Mouse (Mus musculus) limb, embryonic 14.5 days (tissue): Measurements from ENCODE around the gene Smc6. TPM values are rescaled to one million over a fixed set of nuclear protein-coding genes. Genes with fewer than 3 reads are reported as not detected.

Experiments used
- ATAC-seq: fragments of 200-750 bp; cut with Nextera tagmentation; 2 replicates; pipeline ENCODE4 v1.8.0; 2017; ENCODE audit warnings: low read depth, moderate number of reproducible peaks, moderate TSS enrichment; ENCODE audit not compliant: low FRiP score
- DNase-seq: peaks from one replicate; pipeline ENCODE4 v3.0.0-alpha.2; 2015; ENCODE audit warnings: low spot score
- H3K27ac ChIP-seq: fragments of 300-500 bp; sonication (generic); replicated peaks from 2 replicates; pipeline ENCODE4 v1.5.1; 2014; ENCODE audit warnings: low read depth, mild to moderate bottlenecking, low read length, moderate library complexity, mixed read lengths
- H3K27me3 ChIP-seq: fragments of 300-500 bp; sonication (generic); 2 replicates; pipeline ENCODE4 v1.6.1; 2014; ENCODE audit warnings: low read length, mixed read lengths; ENCODE audit not compliant: control insufficient read depth, insufficient read depth
- H3K36me3 ChIP-seq: fragments of 300-500 bp; sonication (generic); 2 replicates; pipeline ENCODE4 v1.6.1; 2014; ENCODE audit warnings: mild to moderate bottlenecking, low read length, moderate library complexity, mixed read lengths; ENCODE audit not compliant: control insufficient read depth, insufficient read depth
- H3K4me1 ChIP-seq: fragments of 300-500 bp; sonication (generic); 2 replicates; pipeline ENCODE4 v1.6.1; 2014; ENCODE audit warnings: antibody characterized with exemption, low read length, mixed read lengths; ENCODE audit not compliant: control insufficient read depth, insufficient read depth
- H3K4me2 ChIP-seq: fragments of 300-500 bp; sonication (generic); replicated peaks from 2 replicates; pipeline ENCODE4 v1.6.1; 2014; ENCODE audit warnings: low read depth, mild to moderate bottlenecking, low read length, moderate library complexity; ENCODE audit not compliant: severe bottlenecking
- H3K4me3 ChIP-seq: fragments of 300-500 bp; sonication (generic); replicated peaks from 2 replicates; pipeline ENCODE4 v1.5.1; 2014; ENCODE audit warnings: low read length
- H3K9ac ChIP-seq: fragments of 300-500 bp; sonication (generic); 2 replicates; pipeline ENCODE4 v1.6.1; 2014; ENCODE audit warnings: mild to moderate bottlenecking, low read depth, low read length, moderate library complexity; ENCODE audit not compliant: severe bottlenecking
- H3K9me3 ChIP-seq: fragments of 300-500 bp; sonication (generic); 2 replicates; pipeline ENCODE4 v1.6.1; 2016; ENCODE audit warnings: low read length; ENCODE audit not compliant: control insufficient read depth
- POLR2A ChIP-seq: fragments of 200-500 bp; IDR thresholded peaks from 2 replicates; pipeline ENCODE4 v1.8.0; 2012; ENCODE audit warnings: inconsistent platforms, mild to moderate bottlenecking, moderate library complexity, borderline replicate concordance; ENCODE audit not compliant: insufficient read depth, insufficient read length; ENCODE audit errors: extremely low read depth
- WGBS: fragments of 180-500 bp; shearing (Covaris S2); extraction: QIAGEN DNeasy Blood & Tissue Kit; methylation state at CpG from one replicate; pipeline ENCODE4 v1.1.7; 2014; 5-methylcytosine and 5-hydroxymethylcytosine counted together
- polyA plus RNA-seq, 2 experiments: library from polyadenylated mRNA; depleted of rRNA in 1 of 2; stranded (reverse) in 1 of 2; unstranded in 1 of 2; fragments of >200 nt; fragmentation: Nextera tagmentation in 1 of 2; extraction: Ambion mirVana in 1 of 2; gene quantifications; 2 replicates each; pipeline versions ENCODE4 v1.2.1 to v1.2.3; 2012 to 2014

Smc6 gene
- polyA plus RNA-seq (2012; rRNA removed) = 40.6 and 71.8 TPM in 2 replicates
- 122 and 126 TPM in 2 replicates for polyA plus RNA-seq (2014; fragmentation: Nextera tagmentation; extraction: Ambion mirVana)

DNA sequence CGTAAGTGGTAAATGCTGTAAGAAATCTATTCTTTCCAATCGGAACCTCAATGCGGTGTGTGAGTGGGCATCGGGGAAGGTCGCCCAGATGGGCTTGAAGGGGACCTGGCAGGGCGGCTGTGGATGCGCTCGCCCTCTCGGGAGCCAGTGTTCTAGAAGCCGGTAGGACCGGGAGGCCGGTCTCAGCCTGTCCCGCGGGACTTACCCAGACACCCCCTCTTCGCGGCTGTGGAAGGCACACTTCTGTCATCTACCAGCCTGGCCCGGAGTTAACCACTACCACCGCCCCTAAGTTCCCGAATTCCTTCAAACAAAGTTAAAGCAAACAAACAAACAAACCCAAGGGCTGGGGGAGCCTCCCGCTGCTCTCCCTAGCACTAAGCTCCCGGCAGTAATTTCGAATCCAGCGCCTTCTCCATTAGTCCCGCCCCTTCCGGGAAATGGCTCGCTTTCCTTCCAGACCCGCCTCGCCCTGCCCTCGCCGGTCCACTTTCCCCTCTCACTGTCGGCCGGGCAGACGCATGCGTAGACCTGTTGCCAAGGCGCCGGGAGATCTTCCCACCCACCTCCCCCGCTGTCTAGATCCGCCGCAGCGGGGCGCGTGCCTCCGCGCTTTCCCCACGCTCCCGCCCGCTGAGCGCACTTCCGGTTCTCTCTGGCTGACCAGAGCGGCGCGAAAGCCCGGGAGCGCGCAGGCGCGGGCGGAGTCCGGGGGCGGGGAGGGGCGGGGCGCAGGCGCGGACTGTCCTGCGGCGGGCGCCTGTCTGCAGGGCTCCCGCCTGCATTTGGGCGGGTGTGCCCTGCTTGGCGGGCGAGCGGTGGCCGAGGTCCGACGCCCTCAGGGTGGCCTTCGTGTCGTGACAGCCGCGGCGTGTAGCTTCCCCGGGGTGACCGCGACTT, at the start of gene Smc6, which contains the start of gene Gen1:
Gene Smc6, plus strand, starts transcription at position 505 of the 900 bp plus-strand sequence.
Gene Gen1, minus strand, starts transcription at position 420 of the 900 bp plus-strand sequence.
- peak; percentile 98 for ATAC-seq
- peak; percentile 87; the same call in 1 of the 2 replicates for TF ChIP-seq POLR2A
- Histone ChIP-seq H3K9ac (peak within 1 kb of the TSS; percentile 94), H3K4me3 (peak within 1 kb of the TSS; percentile 86), H3K4me2 (peak within 1 kb of the TSS; percentile 91), H3K4me1 (peaks cover 25% of the 10 kb centered on the region), H3K9me3 (no peaks in the 10 kb centered on the region), H3K36me3 (no peaks in the 10 kb centered on the region), H3K27ac (peak within 1 kb of the TSS; percentile 93), H3K27me3 (no peaks in the 10 kb centered on the region)
- peak; percentile 96 for DNase-seq
- 0% methylated on average over 46 of the region's 83 CpGs for WGBS

DNA sequence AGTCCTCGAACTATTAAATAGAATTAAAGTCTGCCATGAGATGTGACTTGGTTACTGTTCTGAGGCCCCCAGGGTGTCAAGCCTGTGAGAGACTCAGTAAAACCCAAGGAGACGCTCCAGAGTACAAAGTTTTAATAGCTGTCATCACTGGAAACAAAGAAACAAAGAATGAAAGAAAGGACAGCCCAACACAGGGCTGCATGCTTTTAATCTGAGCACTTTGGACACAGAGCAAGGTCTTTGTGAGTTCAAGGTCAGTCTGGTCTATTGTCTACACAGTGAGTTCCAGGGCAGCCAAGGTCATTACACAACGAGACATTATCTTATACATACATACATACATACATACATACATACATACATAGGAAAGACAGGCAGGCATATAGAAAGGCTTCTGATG, 49.2 kb upstream of the Smc6 start:
- DNase-seq (no peak), ATAC-seq (no peak)
- Histone ChIP-seq H3K4me2 (no peak overlapping the region), H3K4me1 (no peaks in the 10 kb centered on the region), H3K9me3 (no peaks in the 10 kb centered on the region), H3K27ac (no peak overlapping the region), H3K4me3 (no peak overlapping the region), H3K27me3 (no peaks in the 10 kb centered on the region), H3K36me3 (no peaks in the 10 kb centered on the region), H3K9ac (no peak overlapping the region)
- 69% methylated on average over 3 of the region's 3 CpGs for WGBS
- no peak for TF ChIP-seq POLR2A

- TF ChIP-seq POLR2A = no peak
- Histone ChIP-seq H3K4me2 (no peak overlapping the region), H3K27ac (no peak overlapping the region), H3K27me3 (no peaks in the 10 kb centered on the region), H3K36me3 (no peaks in the 10 kb centered on the region), H3K4me3 (no peak overlapping the region), H3K4me1 (no peaks in the 10 kb centered on the region), H3K9ac (no peak overlapping the region), H3K9me3 (no peaks in the 10 kb centered on the region)
- WGBS = 43% methylated on average over 7 of the region's 7 CpGs
- ATAC-seq = no peak
- DNase-seq = no peak
Measured at GRCm38 (mm10) chr12:11217726-11218250, 47.9 kb upstream of the Smc6 start.

DNA sequence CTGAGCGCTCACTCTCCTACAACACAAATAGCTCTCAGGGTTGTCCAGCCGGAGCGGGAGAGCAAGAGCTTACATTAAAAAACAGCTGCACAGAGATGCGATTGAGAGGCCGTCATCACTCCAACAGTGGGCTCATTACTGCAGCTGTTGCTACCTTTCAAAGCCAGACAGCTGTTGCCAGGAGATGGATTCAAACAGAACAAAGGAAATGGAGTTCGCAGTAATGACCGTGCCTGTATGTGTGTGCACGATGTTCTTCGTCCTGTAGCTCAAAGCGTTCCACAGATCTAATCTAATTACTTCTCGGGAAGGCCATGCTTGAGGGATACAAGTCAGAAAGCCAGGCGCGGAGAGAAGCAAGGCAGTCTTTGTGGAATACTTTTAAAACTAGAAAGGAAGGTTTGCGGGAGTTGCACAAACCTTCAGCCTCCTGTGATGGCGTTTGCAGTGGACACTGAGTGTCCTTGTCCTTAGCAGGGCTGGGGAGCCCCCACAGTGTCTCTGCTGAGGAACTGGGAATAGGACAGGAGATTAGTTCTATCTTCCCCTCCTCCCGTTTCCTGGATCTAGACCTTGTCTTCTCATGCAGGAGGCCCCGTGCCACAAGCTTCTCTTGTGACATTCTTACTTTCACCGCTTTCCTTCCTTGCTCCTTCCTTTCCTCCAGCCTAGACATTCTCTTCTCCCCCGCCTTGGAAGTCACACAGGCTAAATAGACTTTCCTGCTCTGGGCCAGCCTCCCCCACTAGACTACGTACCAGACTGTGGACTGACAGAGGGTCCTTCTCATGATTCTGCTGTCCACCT, 44.0 kb upstream of the Smc6 start:
- peak; percentile 83 for DNase-seq
- no peak overlapping the region for H3K9ac ChIP-seq
- H3K27ac ChIP-seq = peak overlapping the region; percentile 76
- no peaks in the 10 kb centered on the region for H3K4me1 ChIP-seq
- no peaks in the 10 kb centered on the region for H3K27me3 ChIP-seq
- WGBS = 27% methylated on average over 20 of the region's 20 CpGs
- no peak for TF ChIP-seq POLR2A
- no peak overlapping the region for H3K4me3 ChIP-seq
- H3K36me3 ChIP-seq = no peaks in the 10 kb centered on the region
- no peaks in the 10 kb centered on the region for H3K9me3 ChIP-seq
- H3K4me2 ChIP-seq = peak overlapping the region; percentile 25
- ATAC-seq = peak; percentile 92

GRCm38 (mm10) chr12:11222566-11222965, 43.1 kb upstream of the Smc6 start:
- WGBS = 59% methylated on average over 3 of the region's 3 CpGs
- no peak overlapping the region for H3K27ac ChIP-seq

More at GRCm38 (mm10) chr12:11222566-11222965, 43.1 kb upstream of the Smc6 start:
- TF ChIP-seq POLR2A = no peak
- Histone ChIP-seq H3K27me3 (no peaks in the 10 kb centered on the region), H3K36me3 (no peaks in the 10 kb centered on the region), H3K4me3 (no peak overlapping the region), H3K4me1 (no peaks in the 10 kb centered on the region), H3K9ac (no peak overlapping the region), H3K9me3 (no peaks in the 10 kb centered on the region), H3K4me2 (no peak overlapping the region)
- DNase-seq (no peak), ATAC-seq (no peak)
